Comparison of ENCODE assay signal across 12 mouse cellular contexts in genomic region chr9:73905959-73906358, GRCm38 (mm10).
"Had no signal": no experiment of that assay in that cellular context is flagged by ENCODE, and none has a peak within 500 bp of the region (broad histone marks: within the 10 kb centered on the region; RNA-seq: fewer than 3 reads in every experiment).

No protein-coding gene starts in this region.

- H3K4me3 ChIP-seq: layer of hippocampus, adult 2 months; limb, embryonic 13.5 days; midbrain, embryonic 13.5 days; neural tube, embryonic 15.5 days had no signal

- H3K27ac ChIP-seq: layer of hippocampus, adult 2 months; limb, embryonic 13.5 days; liver, embryonic 14.5 days; midbrain, embryonic 13.5 days; neural tube, embryonic 15.5 days had no signal

- H3K9me3 ChIP-seq: limb, embryonic 13.5 days; neural tube, embryonic 15.5 days had no signal

- H3K36me3 ChIP-seq: limb, embryonic 13.5 days; midbrain, embryonic 13.5 days; neural tube, embryonic 15.5 days had no signal

- H3K27me3 ChIP-seq: limb, embryonic 13.5 days; midbrain, embryonic 13.5 days; neural tube, embryonic 15.5 days had no signal

- H3K4me1 ChIP-seq: limb, embryonic 13.5 days; midbrain, embryonic 13.5 days; neural tube, embryonic 15.5 days had no signal

- DNase-seq: kidney, adult 2 months; kidney, postnatal 10 days; kidney, postnatal 4 days; left cerebral cortex, postnatal 4 days; lung, adult 18-20 months; retina, postnatal 1 day; thymus, postnatal 4 days had no signal
